Mouse (Mus musculus): ENCODE results near the gene Spata32.

The Spata32 gene

DNA sequence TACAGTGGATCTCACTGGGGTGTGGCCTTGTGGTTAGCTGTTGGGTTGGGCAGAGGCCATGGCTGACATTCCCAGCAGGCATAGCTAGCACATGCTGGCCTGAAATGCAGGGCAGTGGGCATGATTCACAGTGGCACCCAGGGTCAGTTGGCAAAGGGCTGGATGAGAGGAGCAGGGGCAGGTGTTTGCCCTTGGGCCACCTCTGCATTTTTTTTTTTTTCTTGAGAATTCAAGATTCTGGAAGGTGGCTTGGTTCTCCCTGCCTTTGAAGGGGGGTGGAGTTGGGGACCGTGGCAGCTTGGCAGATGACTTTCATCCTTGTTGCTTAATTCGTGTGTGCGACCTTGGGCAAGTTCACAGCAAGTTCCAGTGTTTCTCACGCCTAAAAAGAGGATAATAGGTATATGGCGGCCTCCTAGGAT, 43.8 kb downstream of the Spata32 start:
- 79% methylated on average over 5 of the region's 5 CpGs for WGBS

DNA sequence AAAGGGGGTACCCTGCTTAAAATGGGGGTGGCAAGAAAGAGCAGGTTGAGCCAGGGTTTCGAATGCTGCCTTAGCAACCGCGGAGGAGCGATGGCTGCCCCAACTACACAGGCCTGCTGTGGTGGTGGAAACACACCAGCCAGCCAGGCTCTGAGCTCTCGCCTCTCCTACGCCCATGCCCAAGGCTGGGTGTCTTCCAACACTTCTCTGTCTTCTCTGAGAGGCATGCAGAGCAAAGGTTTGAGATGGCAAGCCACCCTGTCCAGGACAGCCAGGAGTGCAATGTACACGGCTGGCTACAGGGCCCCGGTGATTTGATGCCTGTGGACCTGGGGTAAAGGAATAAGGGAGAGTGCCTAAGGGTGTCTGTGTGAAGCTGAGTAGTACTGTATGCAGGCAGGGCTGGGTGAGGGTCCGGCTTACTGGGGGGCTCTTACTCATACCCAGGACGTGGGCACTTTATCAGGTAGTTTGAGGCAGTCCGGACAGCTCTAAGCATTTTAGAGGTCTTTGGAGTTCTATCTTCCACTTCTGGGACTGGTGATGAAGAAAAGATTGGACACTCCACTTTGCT, 44.4 kb downstream of the Spata32 start:
- WGBS = 66% methylated on average over 11 of the region's 11 CpGs

DNA sequence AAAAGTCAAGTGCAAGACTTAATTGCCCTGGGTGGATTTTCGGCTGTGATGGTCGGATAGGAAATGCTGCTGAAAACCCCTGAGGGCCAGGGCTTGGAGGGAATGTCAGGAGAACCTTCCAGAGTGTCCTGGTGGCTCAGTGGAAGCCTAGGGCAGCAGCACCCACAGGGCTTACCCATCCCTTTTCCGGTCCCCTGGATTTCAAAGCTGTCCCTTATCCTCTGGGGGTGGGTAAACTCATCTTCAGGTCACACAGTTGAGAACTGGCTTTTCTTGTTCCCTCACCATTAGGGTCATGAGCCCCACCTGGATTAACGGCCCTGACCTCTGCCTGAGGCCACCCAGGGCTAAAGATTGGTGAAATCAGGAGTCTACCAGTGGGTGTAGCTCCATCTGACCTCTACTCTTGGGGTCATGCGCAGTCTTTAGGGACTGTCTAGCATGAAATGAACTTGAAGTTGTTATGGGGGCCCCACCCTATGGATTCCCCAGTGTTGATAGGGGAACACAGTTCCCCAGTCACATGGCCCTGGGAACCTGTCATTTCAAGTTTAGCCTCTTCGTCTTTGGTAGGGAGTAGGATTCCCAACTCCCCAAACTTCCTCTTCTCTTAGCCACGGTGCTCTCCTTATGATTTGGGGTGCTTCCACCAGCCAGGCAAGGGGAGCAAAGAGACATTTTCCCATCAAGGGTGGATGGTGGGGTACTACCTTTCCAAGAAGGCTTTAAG, 45.0 kb downstream of the Spata32 start:
- WGBS = 76% methylated on average over 7 of the region's 7 CpGs

DNA sequence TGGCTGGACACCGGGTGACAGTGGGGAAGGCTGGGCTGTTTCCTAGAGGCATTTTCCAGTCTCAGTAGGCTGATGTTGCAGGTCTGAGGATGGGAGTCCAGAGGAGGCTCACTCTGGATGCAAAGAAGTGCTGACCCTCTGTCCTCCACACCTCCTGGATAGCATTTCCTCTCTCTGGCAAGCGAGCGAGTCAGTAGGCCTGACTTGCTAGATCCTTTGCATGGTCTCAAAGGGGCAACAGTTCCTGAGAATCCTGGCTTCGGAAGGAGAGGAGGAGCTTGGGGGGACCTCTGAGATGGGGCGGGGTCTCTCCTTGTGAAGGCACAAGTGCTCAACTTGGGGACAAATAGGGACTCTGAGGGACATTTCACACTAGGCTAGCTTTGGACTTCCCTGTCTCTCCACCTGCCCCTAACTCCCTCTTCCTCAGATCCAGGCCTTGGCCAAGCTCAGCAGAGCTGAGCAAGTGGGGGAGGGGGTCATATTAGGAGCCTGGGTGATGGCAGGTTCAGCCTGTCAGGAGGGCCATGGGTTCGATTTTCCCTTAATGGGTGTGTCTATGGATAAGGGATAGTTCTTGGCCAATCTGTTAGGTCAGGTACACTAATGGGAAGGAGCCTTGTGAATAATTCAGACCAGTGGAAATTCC, 45.7 kb downstream of the Spata32 start:
- WGBS = 63% methylated on average over 6 of the region's 6 CpGs

DNA sequence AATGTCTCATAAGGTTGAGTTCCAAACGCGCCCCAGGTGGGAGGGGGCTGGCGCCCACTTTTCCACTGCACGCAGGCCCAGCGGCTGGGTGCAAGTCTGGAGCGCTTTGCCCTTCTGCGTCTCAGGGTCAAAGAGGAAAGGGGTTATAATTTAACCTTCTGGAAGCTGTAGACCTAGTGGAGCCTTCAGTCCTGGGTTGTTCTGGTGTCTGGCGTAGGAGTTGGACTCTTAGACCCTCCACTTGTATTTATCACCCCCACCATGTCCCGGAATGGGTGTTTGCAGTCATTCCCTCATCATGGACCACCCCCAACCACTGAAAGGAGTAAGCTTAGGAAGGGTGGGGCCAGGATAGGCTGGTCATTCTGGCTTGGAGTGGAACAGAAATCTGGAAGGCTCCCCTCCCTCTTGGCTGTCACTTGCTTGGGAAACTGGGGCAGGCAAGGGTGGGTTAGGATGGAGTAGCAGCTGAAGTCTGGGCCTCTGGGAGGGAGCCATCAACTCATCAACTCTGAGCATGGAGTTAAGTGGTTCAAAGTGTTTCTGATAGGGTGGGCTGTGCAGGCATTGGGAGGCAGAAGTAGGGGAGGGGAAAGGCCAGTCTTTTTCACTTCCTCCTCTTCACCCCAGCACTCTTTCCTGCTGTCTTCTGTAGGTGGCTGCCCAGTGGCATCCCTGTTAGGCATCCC, 46.4 kb downstream of the Spata32 start:
- 42% methylated on average over 9 of the region's 9 CpGs for WGBS

DNA sequence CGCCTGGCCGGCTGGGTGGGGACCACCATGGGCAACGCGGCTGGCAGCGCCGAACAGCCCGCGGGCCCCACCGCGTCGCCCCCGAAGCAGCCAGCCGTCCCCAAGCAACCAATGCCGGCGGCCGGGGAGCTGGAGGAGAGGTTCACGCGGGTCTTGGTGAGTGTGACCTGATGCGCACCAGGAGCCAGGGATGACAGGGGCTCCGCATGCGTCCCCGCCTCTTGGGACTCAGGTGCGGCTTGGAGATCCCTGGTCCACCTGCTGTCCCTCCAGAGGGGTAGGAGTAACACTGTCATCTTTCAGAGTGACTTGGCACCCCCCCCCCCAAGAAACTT, 47.0 kb downstream of the Spata32 start:
- 6% methylated on average over 23 of the region's 23 CpGs for WGBS

DNA sequence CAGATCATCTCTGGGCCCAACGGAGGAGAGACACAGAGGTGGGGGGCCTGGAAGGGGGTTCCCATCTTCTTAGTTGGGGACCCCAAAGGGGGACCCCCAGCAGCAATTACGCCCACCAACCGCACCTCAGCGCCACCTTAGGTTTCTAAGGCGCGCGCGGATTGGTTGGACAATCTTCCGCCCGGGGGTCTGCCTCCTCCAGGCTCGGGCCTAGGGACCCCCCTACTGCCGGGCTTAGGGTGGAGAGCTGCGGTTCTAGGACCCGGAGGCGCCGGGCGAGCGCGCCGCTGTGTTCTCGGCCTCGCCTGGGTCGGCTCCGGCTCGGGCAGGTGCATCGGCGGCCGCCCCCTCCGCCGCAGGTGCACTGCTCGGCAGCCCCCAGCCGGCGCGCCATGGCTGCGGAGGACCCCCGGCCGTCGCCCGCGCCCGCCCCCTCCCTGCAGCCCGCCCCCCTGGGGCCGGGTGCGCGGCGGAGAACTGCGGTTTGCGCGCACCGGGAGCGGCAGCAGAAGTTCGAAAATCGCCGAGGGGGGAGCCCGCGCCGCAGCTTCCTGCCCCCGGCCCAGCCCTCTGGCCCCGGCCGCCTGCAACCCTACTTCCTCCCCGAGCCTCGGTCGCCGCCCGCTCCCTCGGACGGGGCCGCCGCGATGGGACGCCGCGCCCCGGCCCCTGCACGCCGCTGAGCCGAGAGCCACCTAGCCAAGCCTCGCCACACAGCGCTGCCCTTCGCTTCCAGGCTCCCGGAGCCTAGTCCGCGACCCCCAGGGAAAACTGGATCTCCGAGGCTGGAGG, 47.5 kb downstream of the Spata32 start, which contains the start of gene Fmnl1:
Gene Fmnl1, plus strand, starts transcription at position 614 of the 792 bp plus-strand sequence.
- 2% methylated on average over 56 of the region's 84 CpGs for WGBS

DNA sequence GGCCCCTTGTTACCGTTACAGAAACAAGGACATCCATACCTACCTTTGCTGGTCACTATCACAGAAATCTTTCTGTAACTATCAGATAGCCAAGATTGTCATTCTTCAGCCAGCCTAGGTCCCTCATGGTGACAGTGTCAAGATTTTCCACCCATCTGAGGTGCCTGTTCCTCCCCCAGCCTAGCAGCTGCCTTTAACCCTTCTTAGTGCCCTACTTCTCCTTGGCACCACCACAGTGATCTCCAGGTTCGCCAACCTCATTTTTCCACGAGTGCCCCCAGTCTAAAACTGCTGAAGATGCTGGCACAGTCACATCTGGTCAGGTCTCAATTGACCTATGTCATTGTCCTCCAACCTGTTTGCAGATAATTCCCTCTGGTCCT, 48.1 kb downstream of the Spata32 start:
- 31% methylated on average over 3 of the region's 3 CpGs for WGBS

DNA sequence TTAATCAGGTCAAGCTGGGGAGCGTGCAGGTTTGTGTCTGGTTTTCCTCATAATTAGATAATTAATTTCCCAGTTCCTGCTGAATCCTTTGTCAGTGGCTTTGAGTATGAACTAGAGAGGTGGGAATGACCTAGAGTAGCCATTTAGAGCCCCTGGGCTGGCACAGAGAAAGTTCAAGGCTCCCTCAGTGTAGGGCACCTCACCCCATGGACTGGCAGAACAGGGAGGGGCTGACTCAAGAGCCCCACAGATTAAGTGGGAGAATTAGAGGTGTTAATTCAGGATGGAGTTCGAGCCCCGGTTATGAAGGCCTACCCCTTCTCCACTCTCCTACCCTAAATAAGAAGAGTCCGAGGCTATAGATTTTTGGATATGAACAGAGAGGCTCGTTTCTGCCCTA, 48.6 kb downstream of the Spata32 start:
- WGBS = 81% methylated on average over 5 of the region's 5 CpGs

DNA sequence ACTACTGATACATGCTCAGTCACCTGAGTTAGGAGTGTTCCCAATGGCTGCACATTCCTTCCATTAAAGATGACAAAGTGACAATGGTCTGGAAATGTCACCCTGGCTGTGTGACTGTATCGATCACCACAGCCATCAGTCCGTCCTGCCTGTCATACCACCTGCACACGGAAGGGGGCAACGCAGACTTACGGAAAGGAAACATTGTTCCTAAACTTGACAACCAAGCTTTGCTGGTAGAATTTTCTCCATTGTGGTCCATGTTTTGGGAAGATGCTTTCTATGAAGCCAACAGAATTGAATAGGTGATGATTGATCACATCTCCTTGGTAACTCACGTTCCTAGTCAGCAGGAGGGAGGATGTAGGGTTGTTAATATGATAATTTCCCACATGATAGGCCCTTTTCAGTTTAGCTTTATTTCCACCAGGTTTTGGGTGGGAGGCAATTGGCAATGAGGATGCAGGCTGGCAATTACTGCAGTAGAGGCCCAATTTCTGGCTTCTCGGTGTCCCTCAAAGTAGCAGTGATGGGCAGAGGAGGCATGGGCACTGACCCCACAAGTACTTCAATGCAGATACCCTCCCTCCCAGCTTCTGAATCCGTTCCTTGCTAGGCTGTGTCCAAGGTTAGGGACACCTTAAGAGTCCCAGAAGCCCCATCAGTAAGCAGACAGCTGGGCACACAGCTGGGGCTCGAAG, 49.4 kb downstream of the Spata32 start:
- WGBS = 18% methylated on average over 9 of the region's 9 CpGs

DNA sequence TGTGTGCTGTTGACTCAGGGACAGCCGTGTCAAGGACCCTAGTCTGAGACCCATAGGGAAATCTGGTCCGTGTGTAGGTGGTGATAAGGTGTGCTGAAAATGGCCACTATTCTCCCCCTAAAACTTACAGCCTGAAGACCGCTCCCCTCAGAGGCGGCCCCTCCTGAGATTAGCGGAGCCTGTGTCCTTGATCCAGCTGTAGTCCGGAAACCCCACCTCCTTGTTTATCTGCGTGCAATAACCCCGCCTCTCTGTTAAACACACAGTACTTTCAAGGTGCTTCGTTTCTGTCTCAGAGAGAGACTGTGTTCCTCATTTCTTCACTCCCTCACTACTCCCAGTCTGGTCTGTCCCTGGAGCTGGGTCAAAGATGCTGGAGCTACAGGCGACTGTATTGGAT, 53.8 kb downstream of the Spata32 start:
- WGBS = 41% methylated on average over 10 of the region's 10 CpGs

DNA sequence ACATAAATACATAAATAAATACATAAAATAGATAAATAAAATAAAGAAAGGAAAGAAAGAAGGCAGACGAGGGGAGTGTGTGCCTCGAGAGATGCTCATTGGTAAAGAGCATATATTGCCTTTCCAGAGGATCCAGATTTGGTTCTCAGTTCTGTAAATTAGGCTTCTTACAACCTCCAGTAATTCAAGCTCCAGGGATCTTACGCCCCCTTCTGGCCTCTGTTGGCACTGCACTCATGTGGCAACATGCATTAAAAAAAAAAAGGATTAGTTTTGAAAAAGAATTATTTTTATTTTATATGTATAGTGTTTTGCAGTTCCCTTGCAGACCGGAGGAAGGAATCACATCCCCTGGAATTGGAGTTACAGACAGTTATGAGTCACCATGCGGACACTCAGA, 56.1 kb downstream of the Spata32 start:
- 85% methylated on average over 5 of the region's 5 CpGs for WGBS

DNA sequence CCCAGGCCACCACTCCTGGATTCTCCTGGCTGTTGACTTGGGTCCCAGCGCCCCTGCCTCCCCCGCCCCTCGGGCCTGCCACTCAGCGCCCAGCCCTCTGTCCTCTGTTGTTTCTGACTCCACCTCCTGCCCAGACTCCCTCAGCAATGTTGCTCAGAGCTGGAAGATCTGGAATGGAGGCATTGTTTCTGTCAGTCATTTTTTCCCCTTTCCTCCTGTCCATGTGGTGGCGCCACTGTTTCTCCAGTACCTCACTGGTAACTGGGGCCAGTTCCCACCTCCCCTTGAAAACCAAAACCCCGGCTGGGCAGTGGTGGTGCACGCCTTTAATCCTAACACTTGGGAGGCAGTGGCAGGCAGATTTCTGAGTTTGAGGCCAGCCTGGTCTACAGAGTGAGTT, 56.8 kb downstream of the Spata32 start:
- WGBS = 90% methylated on average over 7 of the region's 7 CpGs

DNA sequence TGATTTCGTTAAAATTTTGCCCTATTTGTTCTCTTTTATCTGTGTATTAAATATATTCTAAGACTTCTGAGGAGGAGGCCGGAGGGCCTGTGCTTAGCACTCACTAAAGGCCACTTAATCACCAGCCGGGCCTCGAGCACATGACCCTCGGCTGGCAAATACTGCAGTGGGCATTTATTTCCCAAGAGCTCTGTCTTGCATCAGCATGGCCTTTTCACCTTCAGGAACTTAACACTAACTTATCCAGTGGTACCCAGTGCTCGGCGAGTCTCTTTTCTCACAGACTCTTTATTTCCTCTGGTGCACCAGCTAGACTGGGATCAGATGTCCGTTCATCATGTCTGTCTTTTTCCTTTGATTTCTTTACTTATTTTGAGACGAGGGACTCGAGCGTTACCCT, 57.5 kb downstream of the Spata32 start:
- WGBS = 94% methylated on average over 11 of the region's 11 CpGs

DNA sequence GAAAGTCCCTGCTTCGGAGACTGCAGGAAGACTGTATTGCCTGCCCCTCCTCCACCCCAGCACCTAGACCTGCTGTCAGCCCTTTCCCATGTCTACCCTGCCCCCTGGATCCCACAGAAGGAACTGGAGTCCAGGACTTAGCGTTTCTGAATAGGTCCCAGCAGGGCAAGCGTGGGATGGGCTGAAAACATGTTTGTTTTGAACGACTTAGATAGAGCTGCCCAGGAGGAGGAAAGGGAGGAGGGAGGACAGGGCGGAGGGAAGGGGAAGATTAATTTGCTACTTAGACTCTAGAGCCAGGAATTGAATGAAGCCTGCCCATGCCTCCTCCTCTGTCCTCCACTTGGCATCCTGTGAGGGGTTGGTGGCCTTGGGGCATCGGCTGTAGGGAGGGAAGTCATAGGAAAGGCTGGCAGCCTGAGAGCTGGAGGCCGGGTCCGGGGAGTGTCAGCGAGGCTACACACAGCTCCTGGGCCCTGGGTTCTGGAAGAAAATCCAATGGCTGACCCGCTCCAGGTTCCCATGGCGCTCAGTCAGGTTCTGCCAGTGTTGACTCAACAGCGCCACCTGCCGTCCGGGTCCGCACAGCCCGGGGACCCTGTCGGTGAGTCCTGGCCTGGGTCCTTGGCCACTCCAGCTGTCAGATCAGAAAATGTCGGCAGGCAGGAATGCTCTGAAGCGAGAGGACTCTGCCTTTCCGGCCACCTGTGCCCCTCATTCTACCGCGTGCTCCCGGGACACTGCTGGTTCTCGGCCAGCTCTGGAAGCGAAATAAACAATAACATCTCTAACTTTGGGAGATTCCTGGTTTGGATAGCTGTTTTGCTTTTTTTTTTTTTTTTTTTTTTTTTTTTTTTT, 59.4 kb downstream of the Spata32 start:
- WGBS = 5% methylated on average over 25 of the region's 25 CpGs

Measured in cerebral cortex, adult 2 months (tissue).